Mouse (Mus musculus) liver, adult 2 months (tissue): ENCODE data around the gene Prdm2.

ENCODE experiments used
- CTCF ChIP-seq: fragments of 200-500 bp; IDR thresholded peaks from 2 replicates; pipeline ENCODE4 v1.5.1; 2011; ENCODE audit warnings: low read depth, low read length, control low read depth
- POLR2A ChIP-seq: fragments of 200-500 bp; IDR thresholded peaks from 2 replicates; pipeline ENCODE4 v1.6.1; 2011; ENCODE audit warnings: low read length, control low read depth; ENCODE audit not compliant: insufficient read depth; ENCODE audit errors: extremely low read depth

DNA sequence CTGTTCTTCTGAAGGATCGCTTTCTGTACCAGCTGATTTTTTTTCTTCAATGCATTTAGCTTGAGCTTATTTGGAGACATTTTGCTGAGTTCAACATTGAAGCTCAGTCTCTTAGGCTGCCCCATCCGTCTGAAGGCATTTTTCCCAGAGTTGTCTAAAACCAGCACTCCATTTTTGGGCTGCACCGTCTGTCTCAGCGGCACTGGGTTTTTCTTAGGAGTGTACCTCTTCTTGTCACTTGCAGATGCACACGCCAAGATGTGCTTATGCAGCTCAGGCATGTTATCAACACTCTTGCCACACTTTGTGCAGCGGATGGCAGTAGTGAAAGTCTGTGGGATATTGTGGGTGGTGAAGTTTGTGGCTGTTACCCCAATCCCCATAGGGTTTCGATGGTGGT is 80.4 kb downstream of the Prdm2 start:
- TF ChIP-seq CTCF (no peak), POLR2A (no peak)
